Mouse (Mus musculus): ENCODE measurements around the gene Tnfrsf25. TPM values are rescaled to one million over a fixed set of nuclear protein-coding genes. Genes with fewer than 3 reads are reported as not detected.
A peak's percentile ranks its signal among the peaks of the same experiment; 100 is the strongest.

Tnfrsf25 gene
- polyA plus RNA-seq, 1 experiment from 2014 or later, result 0.91 TPM

DNA sequence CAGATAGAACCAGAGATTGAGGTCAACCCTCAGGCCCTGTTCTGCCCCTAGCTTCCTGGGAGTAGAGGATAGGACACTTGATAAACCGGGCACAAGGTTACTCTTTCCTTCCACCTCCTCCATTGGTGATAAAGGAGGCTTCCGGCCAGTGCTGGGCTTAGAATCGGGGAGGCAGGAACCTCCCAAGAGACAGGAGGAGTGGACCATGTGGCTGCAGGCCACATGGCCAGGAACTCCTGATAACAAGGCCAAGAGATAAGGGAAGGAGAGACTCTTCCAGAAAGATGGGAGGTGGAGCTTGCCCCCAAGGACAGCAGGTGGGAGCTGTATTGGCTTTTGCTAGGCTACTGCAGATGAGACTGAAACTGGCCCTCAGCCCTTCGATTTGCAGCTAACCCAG, 34.8 kb downstream of the Tnfrsf25 start:
- Histone ChIP-seq H3K36me3 (ENCODE audit: control insufficient read depth, insufficient read depth, low read length) (no peaks in the 10 kb centered on the region), H3K27ac (ENCODE audit: low read length) (no peak overlapping the region), H3K4me2 (replicated peaks; ENCODE audit: low read depth, low read length) (no peak overlapping the region), H3K9ac (replicated peaks; ENCODE audit: low read depth, low read length) (no peak overlapping the region), H3K9me3 (ENCODE audit: control insufficient read depth, low read depth, low read length) (no peaks in the 10 kb centered on the region), H3K27me3 (ENCODE audit: control insufficient read depth, insufficient read depth, low read length) (peaks cover 17% of the 10 kb centered on the region), H3K4me1 (ENCODE audit: control insufficient read depth, insufficient read depth, low read length) (peaks cover 11% of the 10 kb centered on the region), H3K4me3 (ENCODE audit: low read depth, low read length) (no peak overlapping the region)
- no peak for ATAC-seq (ENCODE audit: insufficient number of reproducible peaks, insufficient read depth, low FRiP score, low read depth)
- 70% methylated on average over 4 of the region's 4 CpGs for WGBS

DNA sequence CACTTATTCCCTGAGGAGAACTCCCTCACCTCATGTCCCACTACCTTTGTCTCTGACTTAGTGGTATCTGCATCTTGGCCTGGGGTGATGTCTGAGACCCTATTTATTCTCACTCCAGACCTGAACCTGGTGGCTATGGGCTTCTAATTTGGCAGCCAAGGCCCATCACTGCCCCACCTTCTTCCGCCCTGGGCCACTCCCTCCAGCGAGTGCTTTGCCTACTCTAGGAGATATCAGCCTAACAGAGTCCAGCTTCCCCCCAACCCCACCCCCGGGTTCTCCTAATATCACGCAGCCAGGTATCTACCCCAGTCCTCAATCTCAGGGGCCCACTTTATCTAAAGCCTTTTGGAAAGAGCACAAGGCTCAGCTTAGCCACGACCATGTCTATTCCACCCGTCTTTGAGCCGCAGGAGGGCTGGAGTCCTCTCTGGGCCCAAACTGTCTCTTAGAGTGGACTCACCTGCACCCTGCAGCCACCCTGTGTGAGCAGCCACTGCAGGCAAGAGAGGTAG, 35.8 kb downstream of the Tnfrsf25 start:
- Histone ChIP-seq H3K4me3 (ENCODE audit: low read depth, low read length) (peak overlapping the region; percentile 34), H3K27ac (ENCODE audit: low read length) (no peak overlapping the region), H3K9ac (replicated peaks; ENCODE audit: low read depth, low read length) (0 out of 2 replicates have a peak overlapping the region, but pooled peaks have one; percentile 10), H3K4me2 (replicated peaks; ENCODE audit: low read depth, low read length) (peak overlapping the region; percentile 64), H3K4me1 (ENCODE audit: control insufficient read depth, insufficient read depth, low read length) (peaks cover 11% of the 10 kb centered on the region), H3K36me3 (ENCODE audit: control insufficient read depth, insufficient read depth, low read length) (no peaks in the 10 kb centered on the region), H3K9me3 (ENCODE audit: control insufficient read depth, low read depth, low read length) (no peaks in the 10 kb centered on the region), H3K27me3 (ENCODE audit: control insufficient read depth, insufficient read depth, low read length) (peaks cover 17% of the 10 kb centered on the region)
- no peak for ATAC-seq (ENCODE audit: insufficient number of reproducible peaks, insufficient read depth, low FRiP score, low read depth)
- 22% methylated on average over 7 of the region's 7 CpGs for WGBS

DNA sequence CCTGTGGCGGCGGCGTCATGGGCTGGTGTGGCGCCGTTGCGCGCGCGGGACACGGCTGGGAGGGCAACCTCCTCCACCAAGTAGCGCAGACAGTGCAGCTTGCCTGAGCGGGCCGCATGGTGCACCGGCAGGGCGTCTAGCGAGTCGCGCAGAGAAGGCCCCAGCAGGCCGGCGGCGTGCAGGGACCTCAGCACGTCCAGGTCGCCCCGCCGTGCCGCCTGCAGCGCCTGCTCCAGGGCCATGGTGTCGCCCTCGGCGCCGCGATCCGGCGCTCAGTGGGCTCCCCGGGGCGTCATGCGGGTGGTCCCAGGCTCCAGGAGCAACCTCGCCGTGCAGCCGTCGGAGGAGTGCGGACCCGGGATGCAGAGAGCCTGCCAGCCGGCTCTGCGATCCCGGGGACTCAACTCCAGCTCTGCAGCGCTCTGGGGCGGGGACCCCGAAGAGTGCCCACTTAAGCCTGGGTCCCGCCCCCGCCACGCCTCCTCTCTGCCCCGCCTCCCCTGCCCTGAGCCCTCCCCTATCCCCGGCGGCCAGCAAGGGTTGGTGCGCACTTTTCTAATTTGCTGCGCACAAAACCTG, 36.3 kb downstream of the Tnfrsf25 start, which contains the start of gene Espn:
Gene Espn, minus strand, starts transcription at position 406 of the 579 bp plus-strand sequence.
- Histone ChIP-seq H3K9ac (replicated peaks; ENCODE audit: low read depth, low read length) (0 out of 2 replicates have a peak within 1 kb of the TSS, but pooled peaks have one; percentile 10), H3K4me1 (ENCODE audit: control insufficient read depth, insufficient read depth, low read length) (peaks cover 11% of the 10 kb centered on the region), H3K27ac (ENCODE audit: low read length) (no peak within 1 kb of the TSS), H3K9me3 (ENCODE audit: control insufficient read depth, low read depth, low read length) (no peaks in the 10 kb centered on the region), H3K27me3 (ENCODE audit: control insufficient read depth, insufficient read depth, low read length) (peaks cover 18% of the 10 kb centered on the region), H3K4me3 (ENCODE audit: low read depth, low read length) (peak within 1 kb of the TSS; percentile 34), H3K4me2 (replicated peaks; ENCODE audit: low read depth, low read length) (peak within 1 kb of the TSS; percentile 64), H3K36me3 (ENCODE audit: control insufficient read depth, insufficient read depth, low read length) (no peaks in the 10 kb centered on the region)
- ATAC-seq (ENCODE audit: insufficient number of reproducible peaks, insufficient read depth, low FRiP score, low read depth), result peak; percentile 87
- WGBS, result under 1% methylated on average over 57 of the region's 57 CpGs

DNA sequence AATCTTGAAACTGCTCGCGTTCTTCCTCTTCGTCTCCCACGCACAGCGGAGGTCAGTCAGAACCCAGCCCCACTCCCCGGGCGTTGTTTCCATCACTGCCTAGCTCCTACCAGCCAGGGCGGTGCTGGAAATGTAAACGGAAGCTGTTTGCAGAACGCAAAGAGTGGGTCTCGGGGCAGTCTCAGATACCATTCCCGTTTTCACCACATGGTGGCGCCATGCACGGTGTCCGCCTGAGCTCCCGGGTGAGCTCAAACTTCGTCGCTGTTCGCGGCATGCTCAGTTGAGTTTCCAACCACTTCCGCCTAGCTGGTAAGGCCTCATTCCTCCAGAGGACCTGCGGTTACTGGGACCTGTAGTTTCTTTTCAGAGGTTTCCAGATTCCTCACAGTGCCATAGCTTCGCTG, 38.0 kb downstream of the Tnfrsf25 start:
- H3K9me3 ChIP-seq (ENCODE audit: control insufficient read depth, low read depth, low read length), result no peaks in the 10 kb centered on the region
- H3K4me3 ChIP-seq (ENCODE audit: low read depth, low read length), result no peak overlapping the region
- no peaks in the 10 kb centered on the region for H3K36me3 ChIP-seq (ENCODE audit: control insufficient read depth, insufficient read depth, low read length)
- H3K9ac ChIP-seq (replicated peaks; ENCODE audit: low read depth, low read length), result no peak overlapping the region
- peak; percentile 29; the same call in 1 of the 2 replicates for ATAC-seq (ENCODE audit: insufficient number of reproducible peaks, insufficient read depth, low FRiP score, low read depth)
- H3K27ac ChIP-seq (ENCODE audit: low read length), result no peak overlapping the region
- WGBS, result 2% methylated on average over 23 of the region's 23 CpGs
- peaks cover 18% of the 10 kb centered on the region for H3K4me1 ChIP-seq (ENCODE audit: control insufficient read depth, insufficient read depth, low read length)
- peak overlapping the region; percentile 31 for H3K4me2 ChIP-seq (replicated peaks; ENCODE audit: low read depth, low read length)
- peaks cover 35% of the 10 kb centered on the region for H3K27me3 ChIP-seq (ENCODE audit: control insufficient read depth, insufficient read depth, low read length)

DNA sequence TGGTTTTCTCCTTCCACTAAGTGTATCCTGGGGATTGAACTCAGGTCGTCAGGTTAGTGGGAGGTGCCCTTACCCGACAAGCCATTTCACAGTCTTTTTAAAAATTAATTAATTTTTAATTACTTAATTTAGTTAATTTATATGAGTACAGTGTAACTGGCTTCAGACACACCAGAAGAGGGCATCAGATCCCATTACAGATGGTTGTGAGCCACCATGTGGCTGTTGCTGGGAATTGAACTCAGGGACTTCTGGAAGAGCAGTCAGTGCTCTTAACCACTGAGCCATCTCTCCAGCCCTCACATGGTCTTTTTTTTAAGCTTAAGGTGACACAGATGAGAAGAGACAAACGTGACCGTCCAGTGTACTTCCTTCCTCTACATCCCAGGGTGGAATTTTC, 39.3 kb downstream of the Tnfrsf25 start:
- no peak overlapping the region for H3K4me3 ChIP-seq (ENCODE audit: low read depth, low read length)
- no peak overlapping the region for H3K4me2 ChIP-seq (replicated peaks; ENCODE audit: low read depth, low read length)
- H3K27ac ChIP-seq (ENCODE audit: low read length), result no peak overlapping the region
- no peak for ATAC-seq (ENCODE audit: insufficient number of reproducible peaks, insufficient read depth, low FRiP score, low read depth)
- WGBS, result 66% methylated on average over 4 of the region's 4 CpGs
- no peaks in the 10 kb centered on the region for H3K36me3 ChIP-seq (ENCODE audit: control insufficient read depth, insufficient read depth, low read length)
- peaks cover 27% of the 10 kb centered on the region for H3K4me1 ChIP-seq (ENCODE audit: control insufficient read depth, insufficient read depth, low read length)
- no peak overlapping the region for H3K9ac ChIP-seq (replicated peaks; ENCODE audit: low read depth, low read length)
- H3K27me3 ChIP-seq (ENCODE audit: control insufficient read depth, insufficient read depth, low read length), result peaks cover 47% of the 10 kb centered on the region
- no peaks in the 10 kb centered on the region for H3K9me3 ChIP-seq (ENCODE audit: control insufficient read depth, low read depth, low read length)

DNA sequence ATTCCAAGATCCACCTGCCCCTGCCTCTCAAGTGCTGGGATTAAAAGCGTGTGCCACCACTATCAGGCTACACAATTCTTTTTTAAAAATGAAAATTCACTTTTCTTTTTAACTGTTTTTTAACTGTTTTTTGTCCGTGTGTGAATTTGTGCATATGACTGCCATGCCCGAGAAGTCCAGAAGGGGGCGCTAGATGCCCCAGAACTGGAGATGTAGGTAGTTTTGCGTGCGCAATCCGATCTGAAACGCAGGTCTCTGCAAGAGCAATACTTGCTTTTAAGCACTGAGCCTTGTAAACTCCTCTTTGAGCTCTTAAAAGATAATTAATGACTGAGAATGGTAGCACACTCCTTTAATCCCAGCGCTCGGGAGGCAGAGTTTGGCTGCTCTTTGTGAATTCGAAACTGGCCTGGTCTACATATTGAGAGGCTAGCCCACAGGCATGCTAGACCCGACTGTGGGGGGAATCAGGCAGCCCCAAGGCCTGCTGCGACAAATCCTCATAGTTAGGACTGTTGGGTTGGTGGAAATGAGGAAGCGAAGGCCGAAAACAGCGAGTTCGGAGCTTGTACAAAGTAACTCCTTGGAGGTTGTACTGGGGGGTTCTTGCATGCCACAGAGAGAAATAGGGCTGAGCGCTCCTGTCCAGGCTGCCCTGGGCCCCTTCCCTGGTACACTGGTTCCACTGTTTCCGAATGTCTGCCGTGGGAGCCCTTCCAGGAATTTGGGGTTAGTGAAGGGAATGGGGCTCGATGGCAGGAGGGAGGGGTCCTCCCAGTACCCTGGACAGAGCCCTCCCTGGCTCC, 42.2 kb downstream of the Tnfrsf25 start:
- H3K36me3 ChIP-seq (ENCODE audit: control insufficient read depth, insufficient read depth, low read length), result no peaks in the 10 kb centered on the region
- H3K27me3 ChIP-seq (ENCODE audit: control insufficient read depth, insufficient read depth, low read length), result peaks cover 48% of the 10 kb centered on the region
- ATAC-seq (ENCODE audit: insufficient number of reproducible peaks, insufficient read depth, low FRiP score, low read depth), result no peak
- peaks cover 24% of the 10 kb centered on the region for H3K4me1 ChIP-seq (ENCODE audit: control insufficient read depth, insufficient read depth, low read length)
- no peaks in the 10 kb centered on the region for H3K9me3 ChIP-seq (ENCODE audit: control insufficient read depth, low read depth, low read length)
- WGBS, result 19% methylated on average over 21 of the region's 21 CpGs
- H3K27ac ChIP-seq (ENCODE audit: low read length), result no peak overlapping the region
- no peak overlapping the region for H3K9ac ChIP-seq (replicated peaks; ENCODE audit: low read depth, low read length)
- H3K4me3 ChIP-seq (ENCODE audit: low read depth, low read length), result peak overlapping the region; percentile 10; the same call in 1 of the 2 replicates
- peak overlapping the region; percentile 22; the same call in 1 of the 2 replicates for H3K4me2 ChIP-seq (replicated peaks; ENCODE audit: low read depth, low read length)

DNA sequence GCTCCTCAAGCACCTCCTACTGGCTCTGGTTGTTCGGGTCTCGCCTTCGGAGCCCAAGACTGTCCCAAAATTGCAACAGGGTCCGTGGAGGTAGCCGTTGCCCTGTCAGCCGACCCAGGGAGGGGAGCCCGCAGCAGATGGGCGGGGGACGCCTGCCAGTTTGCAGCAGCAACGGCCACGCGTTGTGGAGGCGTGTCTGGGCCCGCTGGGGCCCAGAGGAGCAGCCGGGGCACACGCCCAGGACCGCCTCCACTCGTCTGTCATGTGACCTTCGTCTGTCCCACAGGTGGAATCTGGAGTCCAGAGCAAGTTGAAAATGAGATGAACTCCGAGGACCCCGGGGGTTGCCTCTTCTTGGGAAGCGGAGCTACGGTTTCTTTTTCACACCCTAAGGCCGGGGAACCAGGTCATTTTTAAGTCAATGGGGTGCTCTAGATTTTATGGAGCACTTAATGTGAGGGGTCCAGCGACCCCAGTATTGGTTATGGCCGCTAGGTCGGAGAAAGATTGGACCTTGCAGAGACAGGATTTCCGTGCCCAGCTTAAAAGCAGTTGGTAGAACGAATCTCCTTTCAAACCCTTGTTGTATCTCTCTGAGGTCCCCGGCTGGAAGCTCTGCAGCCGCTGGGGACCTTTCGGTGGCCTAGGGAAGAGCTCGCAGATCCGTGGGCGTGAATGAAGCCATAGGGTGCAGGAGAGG, 43.0 kb downstream of the Tnfrsf25 start, which contains the start of gene Hes2:
Gene Hes2, plus strand, starts transcription at position 283 of the 700 bp plus-strand sequence.
- no peak within 1 kb of the TSS for H3K9ac ChIP-seq (replicated peaks; ENCODE audit: low read depth, low read length)
- 5% methylated on average over 35 of the region's 35 CpGs for WGBS
- no peaks in the 10 kb centered on the region; the same call in 1 of the 2 replicates for H3K9me3 ChIP-seq (ENCODE audit: control insufficient read depth, low read depth, low read length)
- peak; percentile 34 for ATAC-seq (ENCODE audit: insufficient number of reproducible peaks, insufficient read depth, low FRiP score, low read depth)
- H3K36me3 ChIP-seq (ENCODE audit: control insufficient read depth, insufficient read depth, low read length), result no peaks in the 10 kb centered on the region
- peaks cover 20% of the 10 kb centered on the region for H3K4me1 ChIP-seq (ENCODE audit: control insufficient read depth, insufficient read depth, low read length)
- H3K4me2 ChIP-seq (replicated peaks; ENCODE audit: low read depth, low read length), result peak within 1 kb of the TSS; percentile 22
- peaks cover 48% of the 10 kb centered on the region for H3K27me3 ChIP-seq (ENCODE audit: control insufficient read depth, insufficient read depth, low read length)
- H3K4me3 ChIP-seq (ENCODE audit: low read depth, low read length), result peak within 1 kb of the TSS; percentile 10
- no peak within 1 kb of the TSS for H3K27ac ChIP-seq (ENCODE audit: low read length)

DNA sequence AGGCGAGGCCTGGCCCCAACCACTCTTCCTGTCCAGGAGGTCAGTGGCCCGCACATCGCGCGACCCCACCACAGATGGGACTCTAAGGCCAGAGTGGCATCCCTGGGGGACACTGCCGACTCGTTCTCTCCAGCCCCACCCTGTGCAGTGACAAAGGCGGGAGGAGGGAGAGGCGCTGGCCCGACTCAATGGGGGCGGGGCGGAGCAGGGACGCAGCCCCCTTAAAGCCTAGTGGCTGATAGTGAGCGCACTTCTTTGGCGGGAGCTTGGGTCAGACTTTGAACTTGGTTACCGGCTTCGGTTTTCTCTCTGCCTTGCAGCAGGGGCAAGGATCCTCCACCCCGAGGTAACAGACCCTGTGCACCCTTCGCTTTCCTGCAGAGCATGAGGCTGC, 43.5 kb downstream of the Tnfrsf25 start:
- Histone ChIP-seq H3K4me1 (ENCODE audit: control insufficient read depth, insufficient read depth, low read length) (peaks cover 16% of the 10 kb centered on the region; the same call in 1 of the 2 replicates), H3K9me3 (ENCODE audit: control insufficient read depth, low read depth, low read length) (no peaks in the 10 kb centered on the region; the same call in 1 of the 2 replicates), H3K27me3 (ENCODE audit: control insufficient read depth, insufficient read depth, low read length) (peaks cover 48% of the 10 kb centered on the region), H3K4me3 (ENCODE audit: low read depth, low read length) (0 out of 2 replicates have a peak overlapping the region, but pooled peaks have one; percentile 1), H3K27ac (ENCODE audit: low read length) (no peak overlapping the region), H3K36me3 (ENCODE audit: control insufficient read depth, insufficient read depth, low read length) (no peaks in the 10 kb centered on the region), H3K9ac (replicated peaks; ENCODE audit: low read depth, low read length) (no peak overlapping the region), H3K4me2 (replicated peaks; ENCODE audit: low read depth, low read length) (peak overlapping the region; percentile 22)
- no peak for ATAC-seq (ENCODE audit: insufficient number of reproducible peaks, insufficient read depth, low FRiP score, low read depth)
- 5% methylated on average over 19 of the region's 19 CpGs for WGBS

Data from stomach, embryonic 14.5 days (tissue).